Mouse (Mus musculus): Measurements from ENCODE around the gene Arf3. TPM values are rescaled to one million over a fixed set of nuclear protein-coding genes. Genes with fewer than 3 reads are reported as not detected.

Arf3 gene
- polyA plus RNA-seq, 1 experiment: 165 TPM

DNA sequence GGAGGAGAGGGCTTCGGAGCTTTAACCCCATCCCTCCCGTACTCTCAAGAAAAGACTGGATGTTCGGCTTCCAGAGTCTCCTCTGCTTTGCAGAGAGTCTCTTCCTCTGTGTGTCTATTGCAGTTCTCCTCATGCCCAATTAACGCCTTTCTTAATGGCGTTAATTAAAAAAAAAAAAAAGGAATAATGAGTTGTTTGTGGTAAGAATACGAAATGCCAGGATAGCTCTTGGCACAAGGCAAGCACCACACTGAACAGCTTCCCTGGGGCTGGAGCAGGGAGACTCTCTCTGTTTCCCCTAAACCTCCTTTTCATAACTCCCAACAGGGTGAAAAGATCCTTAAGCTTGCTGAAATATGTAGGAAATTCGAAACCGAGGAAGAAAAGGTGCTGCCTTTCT lies 40.8 kb downstream of the Arf3 start:
- no peak overlapping the region for H3K27ac ChIP-seq (ENCODE audit: control insufficient read depth, insufficient read depth, low read length)
- no peaks in the 10 kb centered on the region; the same call in 1 of the 2 replicates for H3K27me3 ChIP-seq (ENCODE audit: control insufficient read depth, insufficient read depth, low read length)
- DNase-seq: no peak
- peaks cover 16% of the 10 kb centered on the region for H3K4me1 ChIP-seq (replicated peaks; ENCODE audit: control insufficient read depth, insufficient read depth, low read length)
- 90% methylated on average over 8 of the region's 8 CpGs for WGBS
- H3K36me3 ChIP-seq (ENCODE audit: control insufficient read depth, insufficient read depth, low read length): no peaks in the 10 kb centered on the region
- no peak overlapping the region for H3K4me3 ChIP-seq (ENCODE audit: control insufficient read depth, insufficient read depth, low read length)
- no peak for TF ChIP-seq CTCF (IDR thresholded peaks at IDR 0.05; ENCODE audit: borderline replicate concordance, control insufficient read depth, extremely low read depth, insufficient read depth, low read length, poor library complexity)
- no peak for TF ChIP-seq POLR2A (IDR thresholded peaks at IDR 0.05; ENCODE audit: control insufficient read depth, extremely low read depth, insufficient read depth, low read length, poor library complexity)

DNA sequence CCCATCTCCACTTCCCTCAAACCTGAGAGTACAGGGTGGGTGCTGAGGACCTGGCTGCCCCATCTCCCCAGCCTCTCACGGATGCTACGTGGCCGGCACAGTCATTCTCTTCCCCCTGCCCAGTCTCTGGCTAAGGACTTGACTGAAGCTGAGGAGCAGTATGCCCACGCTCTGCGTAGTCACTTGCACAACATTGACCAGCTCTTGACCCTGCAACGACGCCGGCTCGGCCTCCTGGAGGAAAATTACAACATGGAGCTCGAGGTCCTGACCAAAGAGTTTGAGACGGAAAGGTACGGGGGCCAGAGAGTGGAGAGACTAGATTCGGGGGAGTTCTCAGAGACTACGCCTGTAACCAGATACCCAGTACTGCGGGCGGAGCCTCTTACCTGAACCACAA lies 45.7 kb downstream of the Arf3 start:
- Histone ChIP-seq H3K27ac (ENCODE audit: control insufficient read depth, insufficient read depth, low read length) (no peak overlapping the region), H3K27me3 (ENCODE audit: control insufficient read depth, insufficient read depth, low read length) (no peaks in the 10 kb centered on the region; the same call in 1 of the 2 replicates), H3K36me3 (ENCODE audit: control insufficient read depth, insufficient read depth, low read length) (no peaks in the 10 kb centered on the region), H3K4me3 (ENCODE audit: control insufficient read depth, insufficient read depth, low read length) (no peak overlapping the region), H3K4me1 (replicated peaks; ENCODE audit: control insufficient read depth, insufficient read depth, low read length) (no peaks in the 10 kb centered on the region)
- TF ChIP-seq CTCF (IDR thresholded peaks at IDR 0.05; ENCODE audit: borderline replicate concordance, control insufficient read depth, extremely low read depth, insufficient read depth, low read length, poor library complexity): no peak
- TF ChIP-seq POLR2A (IDR thresholded peaks at IDR 0.05; ENCODE audit: control insufficient read depth, extremely low read depth, insufficient read depth, low read length, poor library complexity): no peak
- whole genome bisulfite sequencing: 80% methylated on average over 16 of the region's 16 CpGs
- no peak for DNase-seq

DNA sequence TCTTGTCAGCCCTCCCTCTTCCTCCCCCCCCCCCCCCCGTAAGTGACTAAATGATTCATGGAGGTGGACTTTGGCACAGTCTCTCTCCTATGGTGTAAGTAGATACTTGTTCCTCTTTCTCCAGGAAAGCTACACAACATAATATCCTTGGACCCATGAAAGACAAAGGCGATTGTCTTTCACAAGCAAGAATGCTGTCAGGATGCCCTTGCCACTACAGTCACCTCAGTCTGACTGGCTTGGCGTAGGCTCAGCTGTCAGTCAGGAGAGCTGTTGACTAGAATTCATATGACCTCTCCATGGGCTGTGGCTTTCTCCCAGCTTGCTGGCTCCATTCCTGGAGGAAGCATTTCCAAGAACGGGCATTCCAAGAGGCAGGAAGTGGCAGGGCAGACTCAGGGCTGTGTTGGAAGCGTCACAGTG lies 48.8 kb downstream of the Arf3 start:
- H3K27ac ChIP-seq (ENCODE audit: control insufficient read depth, insufficient read depth, low read length): no peak overlapping the region
- H3K36me3 ChIP-seq (ENCODE audit: control insufficient read depth, insufficient read depth, low read length): no peaks in the 10 kb centered on the region
- no peaks in the 10 kb centered on the region; the same call in 1 of the 2 replicates for H3K27me3 ChIP-seq (ENCODE audit: control insufficient read depth, insufficient read depth, low read length)
- TF ChIP-seq CTCF (IDR thresholded peaks at IDR 0.05; ENCODE audit: borderline replicate concordance, control insufficient read depth, extremely low read depth, insufficient read depth, low read length, poor library complexity) (no peak), POLR2A (IDR thresholded peaks at IDR 0.05; ENCODE audit: control insufficient read depth, extremely low read depth, insufficient read depth, low read length, poor library complexity) (no peak)
- WGBS: 74% methylated on average over 5 of the region's 5 CpGs
- no peak overlapping the region for H3K4me3 ChIP-seq (ENCODE audit: control insufficient read depth, insufficient read depth, low read length)
- DNase-seq: no peak
- no peaks in the 10 kb centered on the region for H3K4me1 ChIP-seq (replicated peaks; ENCODE audit: control insufficient read depth, insufficient read depth, low read length)

DNA sequence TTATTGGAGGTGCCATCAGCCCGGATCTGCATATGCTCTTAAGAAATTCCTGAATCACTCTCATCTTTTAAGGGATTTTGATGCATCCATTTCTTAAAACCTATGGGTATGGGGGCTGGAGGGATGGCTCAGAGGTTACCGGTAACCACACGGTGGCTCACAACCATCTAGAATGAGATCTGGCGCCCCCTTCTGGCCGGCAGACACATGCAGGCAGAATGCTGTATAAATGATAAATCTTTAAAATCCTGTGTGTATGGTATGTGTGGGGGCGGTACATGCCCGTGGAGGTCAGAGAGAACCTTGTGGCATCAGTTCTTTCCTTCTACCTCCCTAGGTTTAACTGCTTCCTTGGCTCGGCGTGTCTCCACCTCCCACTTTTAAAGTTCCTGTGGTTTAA lies 52.6 kb downstream of the Arf3 start:
- peak; percentile 77 for DNase-seq
- TF ChIP-seq POLR2A (IDR thresholded peaks at IDR 0.05; ENCODE audit: control insufficient read depth, extremely low read depth, insufficient read depth, low read length, poor library complexity): no peak
- TF ChIP-seq CTCF (IDR thresholded peaks at IDR 0.05; ENCODE audit: borderline replicate concordance, control insufficient read depth, extremely low read depth, insufficient read depth, low read length, poor library complexity): peak; percentile 80; the same call in 1 of the 2 replicates
- H3K36me3 ChIP-seq (ENCODE audit: control insufficient read depth, insufficient read depth, low read length): no peaks in the 10 kb centered on the region
- WGBS: 12% methylated on average over 9 of the region's 9 CpGs
- H3K27me3 ChIP-seq (ENCODE audit: control insufficient read depth, insufficient read depth, low read length): no peaks in the 10 kb centered on the region; the same call in 1 of the 2 replicates
- H3K4me3 ChIP-seq (ENCODE audit: control insufficient read depth, insufficient read depth, low read length): no peak overlapping the region
- no peak overlapping the region for H3K27ac ChIP-seq (ENCODE audit: control insufficient read depth, insufficient read depth, low read length)
- H3K4me1 ChIP-seq (replicated peaks; ENCODE audit: control insufficient read depth, insufficient read depth, low read length): peaks cover 5% of the 10 kb centered on the region; the same call in 1 of the 2 replicates

GRCm38 (mm10) chr15:98707766-98708372 lies 55.1 kb downstream of the Arf3 start, which contains the start of gene Ccdc65:
Gene Ccdc65, plus strand, starts transcription at chr15:98708207.
- Histone ChIP-seq H3K4me1 (replicated peaks; ENCODE audit: control insufficient read depth, insufficient read depth, low read length) (peaks cover 5% of the 10 kb centered on the region; the same call in 1 of the 2 replicates), H3K27me3 (ENCODE audit: control insufficient read depth, insufficient read depth, low read length) (peaks cover 2% of the 10 kb centered on the region; the same call in 1 of the 2 replicates), H3K27ac (ENCODE audit: control insufficient read depth, insufficient read depth, low read length) (no peak within 1 kb of the TSS), H3K36me3 (ENCODE audit: control insufficient read depth, insufficient read depth, low read length) (no peaks in the 10 kb centered on the region), H3K4me3 (ENCODE audit: control insufficient read depth, insufficient read depth, low read length) (peak within 1 kb of the TSS; percentile 1; the same call in 1 of the 2 replicates)
- peak; percentile 55 for DNase-seq
- TF ChIP-seq POLR2A (IDR thresholded peaks at IDR 0.05; ENCODE audit: control insufficient read depth, extremely low read depth, insufficient read depth, low read length, poor library complexity) (no peak), CTCF (IDR thresholded peaks at IDR 0.05; ENCODE audit: borderline replicate concordance, control insufficient read depth, extremely low read depth, insufficient read depth, low read length, poor library complexity) (no peak)
- 19% methylated on average over 16 of the region's 16 CpGs for WGBS

- Histone ChIP-seq H3K4me1 (replicated peaks; ENCODE audit: control insufficient read depth, insufficient read depth, low read length) (peaks cover 7% of the 10 kb centered on the region; the same call in 1 of the 2 replicates), H3K36me3 (ENCODE audit: control insufficient read depth, insufficient read depth, low read length) (no peaks in the 10 kb centered on the region), H3K27me3 (ENCODE audit: control insufficient read depth, insufficient read depth, low read length) (peaks cover 4% of the 10 kb centered on the region; the same call in 1 of the 2 replicates), H3K4me3 (ENCODE audit: control insufficient read depth, insufficient read depth, low read length) (no peak overlapping the region), H3K27ac (ENCODE audit: control insufficient read depth, insufficient read depth, low read length) (no peak overlapping the region)
- TF ChIP-seq POLR2A (IDR thresholded peaks at IDR 0.05; ENCODE audit: control insufficient read depth, extremely low read depth, insufficient read depth, low read length, poor library complexity) (no peak), CTCF (IDR thresholded peaks at IDR 0.05; ENCODE audit: borderline replicate concordance, control insufficient read depth, extremely low read depth, insufficient read depth, low read length, poor library complexity) (no peak)
- DNase-seq: no peak
- 66% methylated on average over 9 of the region's 9 CpGs for WGBS
Measured at GRCm38 (mm10) chr15:98704312-98704711, 58.7 kb downstream of the Arf3 start.
